Mouse (Mus musculus): ENCODE data around the gene Tfap2c.

Gene Tfap2c

DNA sequence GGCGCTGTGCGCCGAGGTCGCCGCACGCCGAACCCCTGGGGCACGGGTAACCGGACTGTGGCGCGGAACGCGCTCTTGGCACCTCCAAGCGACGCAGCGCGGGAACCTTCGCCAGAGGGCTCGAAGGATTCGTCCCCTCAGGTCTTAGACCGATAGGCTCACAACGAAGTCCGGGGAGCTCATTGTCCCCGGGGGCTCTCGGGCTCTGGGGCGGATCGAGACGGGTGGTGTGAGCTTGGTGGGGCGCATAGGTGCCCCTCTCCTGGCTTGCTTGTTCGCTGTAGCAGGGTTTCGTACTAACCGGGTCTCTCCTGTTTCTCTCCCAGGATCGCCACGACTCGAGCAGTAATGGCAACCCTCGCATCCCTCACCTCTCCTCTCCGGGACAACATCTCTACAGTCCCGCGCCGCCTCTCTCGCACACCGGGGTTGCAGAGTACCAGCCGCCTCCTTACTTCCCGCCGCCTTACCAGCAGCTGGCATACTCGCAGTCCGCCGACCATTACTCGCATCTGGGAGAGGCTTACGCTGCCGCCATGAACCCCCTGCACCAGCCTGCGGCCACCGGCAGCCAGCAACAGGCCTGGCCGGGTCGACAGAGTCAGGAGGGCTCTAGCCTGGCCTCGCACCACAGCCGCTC is 1.8 kb downstream of the Tfap2c start:
- no peak for DNase-seq (ENCODE audit: low read depth, low spot score)

DNA sequence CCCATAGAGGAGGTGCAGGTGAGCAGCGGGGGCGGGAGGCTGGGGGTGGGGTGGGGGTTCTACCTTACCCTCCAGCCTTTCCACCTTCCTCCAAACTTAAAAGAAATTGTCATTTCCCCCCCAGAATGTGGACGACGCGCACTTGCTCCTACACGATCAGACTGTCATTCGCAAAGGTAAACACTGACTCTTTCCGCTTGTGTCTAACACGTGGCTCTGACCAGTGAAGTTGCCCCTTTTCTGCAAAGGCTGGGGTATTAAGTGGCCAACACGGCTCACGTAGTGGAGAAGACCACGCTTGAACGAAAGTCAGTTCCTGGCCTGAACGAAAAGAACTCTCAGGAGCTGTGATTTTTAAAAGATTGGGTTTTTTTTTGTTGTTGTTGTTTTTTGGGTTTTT is 2.5 kb downstream of the Tfap2c start:
- DNase-seq (ENCODE audit: low read depth, low spot score) = no peak

DNA sequence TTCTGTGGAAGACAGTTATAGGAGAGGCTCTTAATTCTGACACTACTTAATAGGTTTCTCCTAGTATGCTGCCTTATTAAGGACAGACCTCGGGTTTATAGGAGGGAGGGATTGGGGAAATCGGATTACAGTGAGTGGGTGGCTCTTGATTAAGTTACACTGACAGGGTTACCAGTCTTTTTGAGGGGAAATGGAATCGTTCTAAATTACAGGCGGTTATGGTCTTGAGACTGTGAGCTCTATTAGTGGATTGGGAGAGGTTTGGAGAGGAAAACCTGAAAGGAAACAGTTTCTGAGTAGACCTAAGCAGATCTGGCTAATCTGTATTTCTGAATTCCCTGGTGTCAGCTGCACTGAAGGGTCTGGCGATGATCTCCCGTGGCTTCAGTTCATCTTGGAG is 3.3 kb downstream of the Tfap2c start:
- no peak for DNase-seq (ENCODE audit: low read depth, low spot score)

DNA sequence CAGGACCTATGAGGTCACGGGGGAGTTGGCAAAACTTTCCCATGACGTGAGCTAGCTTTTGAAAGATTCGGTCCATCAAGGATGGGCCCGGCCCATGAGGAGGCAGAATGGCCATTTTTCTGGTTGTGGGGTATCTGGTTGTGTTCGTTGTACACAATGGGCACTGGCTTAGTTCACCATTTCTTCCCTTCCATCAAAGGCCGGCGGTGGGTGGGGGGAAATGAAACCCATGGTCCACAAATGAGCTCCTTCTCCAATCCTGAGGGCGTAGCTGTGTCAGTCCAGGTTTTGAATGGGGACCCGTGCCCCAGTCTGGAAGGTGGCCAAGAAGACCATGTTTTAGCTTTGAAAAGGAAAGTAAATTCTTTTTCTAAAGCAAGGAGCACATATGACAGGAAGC is 4.8 kb downstream of the Tfap2c start:
- DNase-seq (ENCODE audit: low read depth, low spot score) = no peak

DNA sequence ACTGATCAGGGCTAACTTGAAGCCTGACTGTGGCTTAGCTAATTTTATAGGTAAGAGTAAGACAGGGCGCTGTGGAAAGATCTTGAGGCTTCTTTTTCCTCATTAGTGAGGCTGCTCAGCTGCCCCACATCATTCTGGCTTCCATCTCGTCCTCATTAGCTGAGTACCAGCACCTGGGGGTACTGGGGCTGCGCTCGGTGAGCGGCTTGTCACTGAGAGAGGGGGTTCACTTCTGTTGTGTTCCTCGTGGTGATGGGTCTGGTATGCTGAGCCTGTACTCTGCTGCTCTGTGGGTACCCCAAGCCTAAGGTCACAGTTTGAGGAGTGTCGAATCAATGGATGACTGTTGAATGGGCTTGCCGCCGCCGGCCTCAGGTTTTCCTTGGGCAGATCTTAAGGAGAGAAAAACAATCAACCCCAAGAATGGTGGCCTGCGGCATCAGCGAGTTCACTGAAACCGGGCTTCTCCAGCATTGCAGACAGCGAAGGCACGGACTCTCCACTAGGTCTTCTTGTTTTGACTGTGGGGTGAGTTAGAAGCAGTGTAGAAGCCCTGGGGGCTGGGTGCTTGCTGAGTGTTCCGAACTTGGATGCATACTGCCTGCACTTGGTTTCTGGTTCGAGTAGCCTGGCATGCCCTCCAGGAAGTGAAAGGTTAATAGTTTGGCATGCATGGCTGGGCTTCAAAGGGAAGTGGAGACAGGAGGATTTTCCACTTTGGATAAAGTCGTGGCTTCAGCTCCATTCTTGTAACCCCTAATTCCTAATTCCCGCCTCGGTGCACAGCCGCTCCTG is 9.5 kb downstream of the Tfap2c start:
- DNase-seq (ENCODE audit: low read depth, low spot score) = no peak

DNA sequence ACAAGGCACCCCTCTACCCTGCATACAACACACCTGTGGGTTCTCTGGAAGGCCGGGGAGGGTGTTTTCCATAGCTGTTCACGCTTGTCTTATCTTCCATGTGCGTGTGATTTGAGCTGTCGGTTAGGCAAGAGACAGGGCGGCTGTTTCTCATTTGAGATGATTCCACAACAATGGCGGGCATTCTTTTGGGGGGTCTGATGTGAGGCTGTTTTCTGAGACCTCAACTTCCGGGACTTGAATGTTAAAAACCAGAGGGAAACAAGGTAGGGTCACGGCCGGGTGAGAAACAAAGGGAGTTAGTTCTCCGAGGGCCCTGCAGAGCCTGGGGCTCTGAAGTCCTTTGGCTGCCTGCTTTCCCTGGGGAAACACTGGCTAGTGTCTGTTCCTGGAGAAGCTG is 11.6 kb downstream of the Tfap2c start:
- no peak for DNase-seq (ENCODE audit: low read depth, low spot score)

DNA sequence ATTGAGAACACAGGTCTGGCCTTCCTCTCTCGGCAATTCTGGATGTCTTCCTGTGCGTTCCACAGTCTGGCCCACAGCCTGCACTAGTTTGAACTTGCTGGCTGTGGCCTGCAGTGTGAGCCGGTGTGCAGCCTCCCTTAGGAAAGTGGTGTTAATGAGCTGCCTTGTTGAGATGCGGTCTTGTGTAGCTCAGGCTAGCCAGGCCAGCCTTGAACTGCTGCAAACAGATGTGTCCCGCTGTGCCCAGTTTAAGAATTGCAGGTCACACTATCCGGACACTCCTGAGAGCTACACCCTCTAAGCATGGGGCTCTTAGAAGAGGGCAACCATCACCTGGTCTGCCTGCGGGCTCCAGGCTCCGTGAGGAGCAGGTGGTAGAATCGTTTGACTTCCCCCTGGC is 18.4 kb downstream of the Tfap2c start:
- no peak for DNase-seq (ENCODE audit: low read depth, low spot score)

DNA sequence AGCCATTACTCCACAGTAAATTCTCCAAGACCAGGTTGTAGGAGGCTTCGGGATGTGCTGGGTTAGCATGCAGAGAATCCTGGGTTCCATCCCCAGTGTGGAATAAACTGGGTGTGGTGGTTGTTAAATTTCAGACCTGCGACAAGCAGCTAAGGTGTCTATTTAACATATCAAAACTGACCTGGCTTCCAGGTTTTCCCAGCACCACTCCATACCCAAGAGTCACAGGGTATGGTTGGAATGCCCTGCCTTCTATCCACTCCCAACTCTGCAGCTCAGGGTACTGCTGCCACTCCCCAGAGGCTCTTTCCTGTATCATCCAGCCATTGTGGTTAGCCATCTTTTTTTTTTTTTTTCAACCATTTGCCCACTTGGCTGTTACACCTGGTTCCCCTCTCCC is 19.1 kb downstream of the Tfap2c start:
- no peak for DNase-seq (ENCODE audit: low read depth, low spot score)

DNA sequence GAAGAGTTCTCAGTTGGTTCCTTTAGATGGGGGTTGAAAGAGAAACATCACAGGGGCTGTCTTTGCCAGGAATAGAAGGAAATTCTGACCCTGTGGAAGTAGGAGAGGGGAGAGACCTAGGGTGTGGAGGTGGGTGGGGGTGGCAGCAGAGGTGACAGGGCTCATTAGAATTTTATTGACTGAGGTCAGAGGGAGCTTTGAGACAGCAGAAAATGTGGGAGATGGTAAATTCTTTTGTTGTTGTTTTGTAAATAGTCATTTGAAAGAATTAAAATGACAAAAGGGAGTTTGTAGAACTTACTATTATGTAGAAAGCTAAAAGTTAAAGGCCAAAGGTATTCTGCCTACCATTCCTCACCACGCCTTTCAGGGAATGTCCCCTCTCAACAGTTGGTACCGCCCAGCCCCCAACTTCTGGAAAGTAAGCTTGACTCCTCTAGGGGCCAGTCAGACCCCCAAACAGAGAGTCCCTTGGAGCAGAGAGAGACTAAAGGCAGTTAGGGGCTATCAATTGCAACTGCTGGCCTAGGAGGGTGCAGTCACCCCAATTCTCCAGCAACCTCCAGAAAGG is 27.9 kb downstream of the Tfap2c start:
- DNase-seq (ENCODE audit: low read depth, low spot score) = no peak

DNA sequence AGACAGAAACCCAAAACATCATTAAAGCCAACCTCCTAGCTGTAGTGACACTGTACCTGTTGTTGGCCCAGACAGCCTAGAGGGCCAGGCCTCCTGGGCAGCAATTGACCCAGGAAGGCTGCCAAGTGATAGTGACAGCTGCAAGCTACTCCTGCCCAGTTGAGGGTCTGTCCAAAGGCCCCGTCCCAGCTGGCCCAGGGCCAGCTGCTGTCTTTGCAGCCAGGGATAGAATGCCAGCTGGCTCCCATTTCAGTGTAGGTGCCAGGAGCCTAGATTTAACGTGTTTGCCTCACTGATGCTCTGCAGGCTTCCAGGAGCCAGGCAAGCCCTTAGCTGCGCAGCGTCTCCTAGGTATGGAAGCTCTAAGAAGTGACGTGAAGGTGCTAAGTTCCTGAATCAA is 29.8 kb downstream of the Tfap2c start:
- DNase-seq (ENCODE audit: low read depth, low spot score) = no peak

DNA sequence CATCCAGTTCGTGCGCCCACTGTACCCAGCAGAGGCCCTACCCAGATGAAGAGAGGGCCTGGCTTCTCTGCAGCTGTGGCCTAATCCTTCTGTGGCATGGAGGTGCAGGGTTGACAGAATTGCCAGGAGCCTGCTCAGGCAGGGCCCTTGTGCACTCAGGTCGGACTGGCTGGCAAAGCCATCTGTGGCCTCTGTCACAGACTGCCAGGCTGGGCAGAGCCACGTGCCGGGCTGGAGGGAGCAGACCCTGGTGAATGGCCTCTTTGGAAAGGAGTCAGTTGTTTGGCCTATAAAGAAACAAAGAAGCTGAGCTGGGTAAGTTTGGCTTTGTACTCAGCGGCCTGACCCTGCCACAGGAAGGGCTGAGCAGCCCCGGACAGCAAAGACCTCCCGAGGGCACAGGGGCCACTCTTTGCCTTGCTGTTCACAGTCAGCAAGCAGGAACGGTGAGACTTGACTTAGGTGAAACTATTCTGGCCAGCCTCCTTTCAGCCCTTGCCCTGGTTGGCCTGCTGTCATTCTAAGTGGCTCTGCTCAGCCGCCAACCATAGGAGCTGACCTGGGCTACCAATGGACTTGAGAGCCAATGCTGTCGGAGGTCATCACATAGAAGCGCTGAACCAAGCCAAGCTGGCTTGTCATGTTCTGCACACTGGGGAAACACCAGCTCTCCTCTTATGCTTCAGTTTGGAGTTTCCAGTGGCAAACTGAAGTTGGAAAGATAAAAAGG is 31.3 kb downstream of the Tfap2c start:
- no peak for DNase-seq (ENCODE audit: low read depth, low spot score)

DNA sequence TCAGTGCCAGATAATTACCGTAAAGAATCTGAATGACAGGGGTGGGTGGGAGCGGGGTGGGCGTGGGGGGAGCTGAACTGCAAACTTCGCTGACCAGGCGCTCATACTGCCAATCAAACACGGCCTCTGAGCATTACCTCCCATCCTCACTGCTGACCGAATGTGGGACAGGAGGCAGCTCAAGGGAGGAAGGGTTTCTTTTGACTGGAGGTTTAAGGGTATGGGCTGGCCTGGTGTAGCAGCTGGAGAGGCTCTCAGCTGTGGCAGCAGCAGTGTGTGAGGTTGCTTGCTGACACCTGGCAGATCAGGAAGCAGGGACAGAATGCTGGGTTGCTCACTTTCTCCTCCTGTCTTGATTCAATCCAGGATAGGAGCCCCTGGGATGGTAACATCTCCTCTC is 33.9 kb downstream of the Tfap2c start:
- DNase-seq (ENCODE audit: low read depth, low spot score) = no peak

DNA sequence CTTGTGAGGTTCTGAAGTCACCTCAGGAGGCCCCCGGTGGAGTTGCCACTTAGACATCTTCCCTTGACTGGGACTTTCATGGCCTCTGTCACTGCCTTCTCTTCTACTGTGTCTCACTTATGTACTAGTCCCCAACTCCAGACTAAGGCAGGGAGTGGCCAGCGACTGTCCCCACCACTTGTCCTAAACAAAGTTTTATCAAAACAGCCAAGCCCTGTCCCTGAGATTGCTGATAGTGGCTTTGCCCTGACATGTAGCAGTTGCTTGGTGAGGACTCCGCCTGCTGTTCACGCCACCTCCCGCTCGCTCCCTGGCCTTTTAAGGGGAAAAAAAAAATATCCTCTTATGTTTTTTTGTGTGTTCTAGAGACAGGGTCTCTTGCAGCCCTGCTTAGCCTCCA is 35.9 kb downstream of the Tfap2c start:
- no peak for DNase-seq (ENCODE audit: low read depth, low spot score)

DNA sequence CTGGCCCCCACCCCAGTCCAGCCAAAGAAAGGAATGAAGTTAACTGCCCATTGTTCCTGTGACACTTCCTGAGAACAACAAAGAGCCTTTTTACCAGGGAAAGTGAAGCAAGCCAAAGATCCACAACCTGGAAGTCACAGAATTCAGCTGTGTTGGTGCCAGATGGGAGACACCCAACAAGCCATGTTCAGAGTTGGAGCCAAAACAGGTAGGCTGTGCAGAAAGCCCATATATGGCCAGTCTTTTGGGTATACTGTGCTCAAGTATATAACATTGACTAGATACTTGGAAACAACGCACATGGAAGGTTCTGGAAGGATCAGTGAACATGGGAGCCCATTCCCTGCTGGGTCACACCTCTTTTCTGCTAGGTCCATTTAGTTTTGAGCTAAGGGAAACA is 39.7 kb downstream of the Tfap2c start:
- no peak for DNase-seq (ENCODE audit: low read depth, low spot score)

DNA sequence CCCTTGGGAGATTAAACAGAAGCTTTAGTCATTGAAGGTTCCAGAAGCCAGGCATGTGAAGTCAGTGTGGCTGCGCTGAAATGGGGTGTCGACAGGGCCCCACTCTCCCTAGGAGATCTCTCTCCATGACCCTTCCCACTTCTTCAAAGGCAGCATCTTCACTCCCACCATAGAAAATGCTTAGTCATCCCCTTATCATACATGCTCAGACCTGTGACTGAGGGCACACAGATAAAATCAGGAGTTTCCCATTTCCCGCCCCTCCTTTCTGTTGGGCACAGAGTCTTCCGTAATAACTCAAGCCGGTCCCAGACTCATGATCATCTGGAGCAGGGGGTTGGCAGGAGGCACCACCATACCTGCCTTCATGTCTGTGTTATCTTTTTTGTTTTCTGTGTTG is 41.4 kb downstream of the Tfap2c start:
- no peak for DNase-seq (ENCODE audit: low read depth, low spot score)

DNA sequence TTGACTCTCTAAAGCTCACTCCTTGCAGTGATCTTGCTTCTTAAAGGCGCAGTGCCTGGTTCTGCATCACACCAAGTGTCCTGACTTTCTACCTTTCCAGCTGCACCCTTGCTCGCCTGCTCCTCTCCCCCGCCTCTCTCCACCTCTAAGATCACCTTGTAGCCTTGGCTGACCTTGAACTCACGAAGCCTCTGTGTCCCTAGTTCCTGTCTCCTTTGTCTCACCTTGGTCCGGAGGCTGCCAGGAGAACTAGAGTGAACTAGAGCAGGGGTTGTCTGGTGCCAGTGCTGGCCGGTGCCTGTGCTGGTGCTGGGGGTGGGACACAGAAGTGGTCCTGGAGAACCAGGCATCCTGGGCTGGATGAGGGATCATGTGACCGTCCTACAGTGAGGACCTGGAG is 44.9 kb downstream of the Tfap2c start:
- DNase-seq (ENCODE audit: low read depth, low spot score) = no peak

DNA sequence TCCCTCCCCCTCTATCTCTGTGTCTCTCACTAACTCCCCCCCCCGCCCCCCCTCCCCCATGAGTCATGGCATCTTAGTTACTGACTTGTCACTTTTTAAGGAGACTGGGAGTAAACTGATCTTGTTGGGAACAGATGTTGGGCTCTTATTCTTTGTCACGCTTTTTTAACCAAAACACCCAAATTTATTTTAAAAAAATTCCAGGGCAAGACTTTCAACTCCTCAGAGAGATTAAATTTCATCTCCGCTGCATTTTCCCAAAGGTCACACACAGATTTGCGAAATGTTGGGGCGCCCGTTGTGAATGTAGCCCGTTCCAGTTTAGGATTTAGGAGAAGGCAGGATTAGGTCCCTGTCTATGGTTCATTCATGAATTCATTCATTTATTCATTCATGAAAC is 47.7 kb downstream of the Tfap2c start:
- no peak for DNase-seq (ENCODE audit: low read depth, low spot score)

DNA sequence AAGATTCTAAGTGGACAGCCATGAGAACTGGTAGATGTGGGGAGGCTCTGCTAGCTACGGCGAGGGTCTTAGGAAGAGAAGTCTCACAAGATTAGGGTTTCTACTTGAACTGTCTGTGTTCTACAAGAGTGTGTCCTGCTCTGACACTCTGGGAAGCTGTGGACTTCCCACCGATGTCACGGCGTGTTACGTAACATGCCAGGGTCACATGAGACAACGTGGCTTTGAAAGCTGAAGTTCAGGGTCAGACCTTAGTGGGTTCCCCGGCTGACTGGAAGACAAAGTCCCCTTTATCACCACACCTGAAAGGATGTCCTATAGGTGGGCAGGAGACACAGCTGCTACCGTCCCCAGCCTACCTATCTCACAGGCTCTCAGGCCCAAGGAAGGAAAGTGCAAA is 48.5 kb downstream of the Tfap2c start:
- DNase-seq (ENCODE audit: low read depth, low spot score) = no peak

DNA sequence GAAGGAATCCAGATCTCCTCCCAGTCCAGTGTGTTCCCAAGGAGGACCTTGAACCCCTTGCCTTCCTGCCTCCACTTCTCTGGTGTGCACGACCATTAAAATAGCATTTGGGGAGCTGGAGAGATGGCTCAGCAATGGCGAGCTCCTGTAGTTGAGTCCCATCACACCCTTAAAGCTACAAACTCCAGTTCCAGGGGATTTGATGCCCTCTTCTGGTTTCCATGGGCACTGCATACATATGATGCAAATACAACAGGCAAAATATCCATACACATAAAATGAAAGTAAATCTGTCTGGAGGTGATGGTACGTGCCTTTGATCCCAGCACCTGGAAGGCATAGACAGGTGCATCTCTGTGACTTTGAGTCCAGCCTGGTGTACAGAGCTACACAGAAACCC is 55.2 kb downstream of the Tfap2c start:
- no peak for DNase-seq (ENCODE audit: low read depth, low spot score)

DNA sequence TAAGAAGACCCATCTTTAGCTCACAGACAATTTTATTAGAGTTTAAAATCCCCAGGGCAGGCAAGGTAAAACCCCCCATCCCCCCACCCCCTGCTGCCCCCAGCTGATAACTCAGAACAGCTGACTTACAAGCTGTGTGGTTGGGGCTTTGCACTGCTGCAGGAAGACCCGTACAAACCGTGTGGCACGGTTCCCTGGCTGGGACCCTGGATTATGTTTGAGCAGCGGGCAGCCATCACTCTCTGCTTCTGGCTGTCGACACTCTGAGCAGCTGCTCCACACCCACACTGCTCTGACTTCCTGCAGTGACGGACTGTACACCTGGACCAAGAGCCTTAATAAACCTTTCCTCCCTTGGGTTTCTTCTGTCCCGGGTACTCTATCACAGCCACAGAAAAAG is 56.2 kb downstream of the Tfap2c start:
- no peak for DNase-seq (ENCODE audit: low read depth, low spot score)

DNA sequence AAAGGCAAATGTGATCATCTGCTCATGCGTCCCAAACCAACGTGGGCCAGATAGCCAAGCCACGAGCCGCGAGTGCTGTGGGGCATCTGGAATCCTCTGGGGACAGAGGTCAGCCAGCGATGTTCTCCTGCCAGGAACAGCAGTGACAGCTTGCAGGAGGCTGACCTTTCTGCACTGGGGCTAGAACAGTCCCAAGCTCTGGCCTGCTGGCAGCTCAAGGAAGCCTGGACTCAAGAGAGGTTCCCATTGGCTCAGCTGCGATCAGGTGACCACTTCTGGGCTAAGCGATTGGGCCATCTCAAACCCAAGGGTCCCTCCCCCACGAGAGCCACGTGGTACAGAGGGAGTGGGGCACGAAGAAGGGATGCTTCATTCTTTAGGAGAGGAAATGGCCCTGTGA is 58.3 kb downstream of the Tfap2c start:
- DNase-seq (ENCODE audit: low read depth, low spot score) = no peak
